Mouse (Mus musculus): Measurements from ENCODE around the gene Frmd4b.

DNA sequence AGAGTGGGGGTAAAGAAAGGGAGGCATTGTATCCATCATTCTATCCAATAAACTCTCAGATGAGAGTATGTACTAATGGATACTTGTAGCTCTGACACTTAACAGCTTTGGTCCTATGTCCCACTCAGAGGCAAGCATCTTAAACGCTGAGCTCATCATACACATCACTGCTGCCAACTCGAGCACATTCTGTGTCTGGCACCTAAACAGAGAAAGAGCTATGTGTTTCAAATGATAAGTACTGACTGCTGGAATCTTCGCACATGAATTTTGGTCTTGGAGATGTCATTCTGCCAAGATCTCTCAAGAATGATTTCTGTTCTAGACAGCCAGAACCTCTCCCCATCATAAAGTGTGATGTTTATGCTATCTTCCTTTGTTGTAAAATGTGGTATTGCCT lies 284.0 kb downstream of the Frmd4b start:
- TF ChIP-seq CTCF (IDR thresholded peaks at IDR 0.05; ENCODE audit: extremely low read depth, insufficient read depth, insufficient read length, insufficient replicate concordance) (no peak), POLR2A (IDR thresholded peaks at IDR 0.05; ENCODE audit: low read depth, low read length) (no peak)
